Mouse (Mus musculus) neutrophil, adult 65 days (primary cell): ENCODE data around the gene Cpxm1. TPM values are rescaled to one million over a fixed set of nuclear protein-coding genes. Genes with fewer than 3 reads are reported as not detected.

Experiments used
- total RNA-seq: library from RNA; stranded (reverse); gene quantifications from 2 replicates; pipeline ENCODE4 v1.2.4, GENCODE M21; 2023

The Cpxm1 gene
- total RNA-seq: 0.25 and 0.66 TPM in 2 replicates

DNA sequence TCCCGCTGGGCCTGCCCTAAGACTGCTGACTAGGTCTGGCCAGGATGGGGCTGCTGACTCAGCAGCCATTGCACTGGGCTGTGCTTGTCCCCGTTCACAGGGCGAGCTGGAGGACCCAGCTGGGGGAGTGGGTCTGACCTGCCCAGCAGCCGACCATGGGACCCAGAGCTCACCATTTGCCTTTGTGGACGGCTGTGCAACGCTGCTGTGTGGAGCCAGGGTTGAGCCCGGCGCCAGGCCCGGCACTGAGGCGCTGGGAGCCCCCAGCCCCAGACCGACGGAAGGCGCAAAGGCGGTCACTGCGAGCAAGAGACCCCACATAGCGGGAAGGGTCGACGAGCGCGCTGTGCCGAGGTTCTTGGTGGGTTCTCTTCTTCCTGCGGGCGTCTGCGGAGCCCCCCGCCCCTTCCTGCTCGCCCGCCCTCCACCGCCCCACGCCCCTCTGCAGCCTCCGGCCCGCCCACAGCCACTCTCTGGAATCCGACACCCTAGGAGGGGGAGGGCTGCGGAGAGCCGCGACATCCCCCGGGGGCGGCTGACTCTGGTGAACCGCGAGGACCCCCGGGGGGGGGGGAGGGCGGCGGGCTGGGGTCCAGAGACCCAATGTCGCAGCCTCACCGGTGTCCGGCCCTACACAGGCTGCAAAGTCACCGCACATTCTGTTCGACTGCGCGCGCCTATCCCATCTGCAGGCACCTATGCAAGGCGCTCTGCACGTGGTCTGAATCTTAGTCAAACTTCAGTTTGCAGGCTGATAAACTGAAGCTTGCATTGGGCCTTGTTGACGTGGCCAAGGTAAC, at the start of gene Cpxm1:
Cpxm1 (minus strand) TSS at position 389 of the 800 bp plus-strand sequence.

DNA sequence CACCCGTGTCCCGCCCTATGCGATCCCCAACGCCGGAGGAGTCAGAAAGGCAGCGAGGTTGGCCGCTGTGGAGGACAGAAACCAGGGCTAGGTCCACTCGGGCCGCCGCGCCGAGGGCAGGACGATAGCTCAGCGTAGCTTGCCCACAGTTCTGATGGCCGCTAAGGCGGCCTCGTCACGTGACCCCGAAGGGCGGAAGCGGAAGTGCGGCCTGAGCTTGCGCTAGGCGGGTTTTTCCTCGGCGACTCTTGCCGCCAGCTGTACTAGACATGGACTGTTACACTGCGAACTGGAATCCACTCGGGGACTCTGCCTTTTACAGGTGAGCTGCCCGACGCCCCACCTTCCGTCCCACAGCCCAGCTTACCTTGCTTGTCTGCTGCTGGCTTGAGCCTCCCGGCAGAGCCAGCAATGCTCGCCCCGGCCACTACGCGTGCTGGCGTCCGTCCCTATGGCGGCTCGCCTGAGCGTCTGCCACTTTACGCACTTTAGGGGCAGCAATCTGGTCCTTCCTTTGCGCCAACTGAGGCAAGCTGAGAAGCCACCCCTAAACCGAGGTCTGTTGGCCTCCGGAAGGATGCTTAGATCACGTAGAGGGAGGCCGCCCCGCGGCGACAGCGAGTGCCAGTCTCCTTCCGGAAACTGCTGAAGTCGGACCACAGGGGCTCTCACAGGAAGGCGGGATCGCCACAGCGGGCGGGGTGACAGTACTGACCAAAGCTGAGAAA, 26.9 kb upstream of the Cpxm1 start, which contains the start of the genes Vps16 and Pced1a:
Vps16 (plus strand) TSS at position 214 of the 728 bp plus-strand sequence.
Pced1a (minus strand) TSS at position 576 of the 728 bp plus-strand sequence.

DNA sequence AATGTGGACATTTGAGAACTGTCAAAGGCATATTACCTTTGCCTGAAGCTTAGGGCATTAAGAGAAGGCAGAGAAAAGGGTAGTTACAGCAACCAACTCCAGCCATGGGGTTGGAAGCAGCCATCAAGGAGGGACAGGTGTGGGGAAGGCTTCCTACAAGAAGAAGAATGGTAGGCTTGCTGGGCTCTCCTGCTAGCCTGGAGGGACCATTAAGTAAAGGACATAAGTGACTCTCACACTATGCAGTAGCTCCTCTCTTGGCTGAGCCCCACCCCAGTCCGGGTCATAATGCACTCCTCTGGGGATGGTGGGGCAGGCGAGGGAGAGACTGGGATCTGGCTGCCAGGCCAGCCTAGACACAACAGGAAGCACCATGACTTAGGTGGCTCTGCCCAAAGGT, 8.8 kb upstream of the Cpxm1 start, which contains the start of gene Tmem239:
Tmem239 (plus strand) TSS at position 301 of the 400 bp plus-strand sequence.

DNA sequence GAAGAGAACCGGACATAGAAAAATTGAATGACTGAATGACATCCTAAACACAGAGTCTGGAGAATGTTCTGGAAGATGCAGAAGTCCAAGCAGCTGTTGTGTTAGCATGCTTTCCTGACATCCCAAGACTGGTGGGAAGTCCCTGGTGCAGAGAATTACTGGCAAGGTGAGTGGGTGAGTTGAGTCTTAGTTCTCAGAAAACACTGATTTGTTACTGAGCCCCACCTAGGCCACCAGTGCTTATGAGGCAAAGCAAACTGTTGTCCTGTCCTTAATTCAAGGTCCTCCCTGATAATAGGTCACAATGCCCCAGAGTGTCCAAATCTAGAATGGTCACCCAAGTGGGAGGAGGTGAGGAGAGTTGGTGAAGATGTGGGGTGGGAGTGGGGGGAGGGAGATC, 7.6 kb upstream of the Cpxm1 start, which contains the start of the genes Gm28372 and 1700020A23Rik:
Gm28372 (plus strand) TSS at position 301 of the 400 bp plus-strand sequence.
1700020A23Rik (plus strand) TSS at position 321 of the 400 bp plus-strand sequence.

Other genes with a start within 250 kb of the Cpxm1 start
- gene Snrpb, start 218.2 kb downstream of the Cpxm1 start, total RNA-seq: 116 and 127 TPM in 2 replicates
- gene Tmc2, start 202.4 kb downstream of the Cpxm1 start, total RNA-seq: not detected in 2 replicates
- gene Nop56, start 123.1 kb downstream of the Cpxm1 start, total RNA-seq: 52.8 and 95.3 TPM in 2 replicates
- gene Idh3b, start 113.0 kb downstream of the Cpxm1 start, total RNA-seq: 38.7 and 50.2 TPM in 2 replicates
- not detected in 2 replicates for gene Ebf4, start 102.4 kb downstream of the Cpxm1 start, total RNA-seq
- gene Gm28372, start 7.7 kb upstream of the Cpxm1 start, total RNA-seq: not detected in 2 replicates
- not detected in 2 replicates for gene 1700020A23Rik, start 7.7 kb upstream of the Cpxm1 start, total RNA-seq
- not detected in 2 replicates for gene Tmem239, start 8.9 kb upstream of the Cpxm1 start, total RNA-seq
- 53.6 and 89.6 TPM in 2 replicates for gene Vps16, start 26.8 kb upstream of the Cpxm1 start, total RNA-seq
- gene Pced1a, start 27.1 kb upstream of the Cpxm1 start, total RNA-seq: 14.1 and 17.0 TPM in 2 replicates
- gene Ptpra, start 52.7 kb upstream of the Cpxm1 start, total RNA-seq: 66.3 and 68.3 TPM in 2 replicates
- 25.8 and 25.9 TPM in 2 replicates for gene Mrps26, start 166.2 kb upstream of the Cpxm1 start, total RNA-seq
- gene Oxt, start 178.6 kb upstream of the Cpxm1 start, total RNA-seq: not detected in 2 replicates
- gene Avp, start 185.0 kb upstream of the Cpxm1 start, total RNA-seq: not detected in 2 replicates
- gene Fastkd5, start 232.5 kb upstream of the Cpxm1 start, total RNA-seq: 2.1 and 2.4 TPM in 2 replicates
- gene Ubox5, start 232.5 kb upstream of the Cpxm1 start, total RNA-seq: 1.6 and 1.9 TPM in 2 replicates
- 0.82 and 1.3 TPM in 2 replicates for gene Lzts3, start 245.2 kb upstream of the Cpxm1 start, total RNA-seq